Mouse (Mus musculus): ENCODE measurements around the gene Calr. TPM values are rescaled to one million over a fixed set of nuclear protein-coding genes. Genes with fewer than 3 reads are reported as not detected.

The Calr gene
- total RNA-seq, 2 experiments from 2014 or later: 569 to 727 TPM

Small RNA genes lying within 50 kb of the gene (microRNA-seq; reads per million reads assigned to microRNA genes)
- gene Mir7069: 4.2 reads per million, percentile 12 among the genes with 10 or more reads in this experiment

Other genes starting within 250 kb of the Calr start
- 10 to 100 TPM; 33.9 to 37.4 TPM for gene Ier2, start 184.1 kb downstream of the Calr start, total RNA-seq (2021)
- 10 to 100 TPM; 63.8 to 83.7 TPM for gene Trmt1, start 160.6 kb downstream of the Calr start, total RNA-seq (2021)
- gene Nacc1, start 159.1 kb downstream of the Calr start, total RNA-seq (2021): 10 to 100 TPM; 73.9 to 80.0 TPM
- gene Lyl1, start 145.5 kb downstream of the Calr start, total RNA-seq (2021): 1 to 10 TPM; 2.5 to 2.9 TPM
- under 1 TPM in 1 of 2 experiments, not detected in 1; 0.46 TPM for gene G430095P16Rik, start 123.9 kb downstream of the Calr start, total RNA-seq (2021)
- 100 to 1,000 TPM in 1 of 2 experiments, 10 to 100 TPM in 1; 99.9 to 108 TPM for gene Nfix, start 46.6 kb downstream of the Calr start, total RNA-seq (2021)
- gene Dand5, start 24.1 kb downstream of the Calr start, total RNA-seq (2021): 1 to 10 TPM; 9.1 to 10.0 TPM
- 10 to 100 TPM; 63.3 to 70.5 TPM for gene Gadd45gip1, start 15.4 kb downstream of the Calr start, total RNA-seq (2021)
- gene Rad23a, start 6.3 kb downstream of the Calr start, total RNA-seq (2021): 100 to 1,000 TPM; 116 to 119 TPM
- gene Farsa, start 10.1 kb upstream of the Calr start, total RNA-seq (2021): 10 to 100 TPM; 62.1 to 69.2 TPM
- gene Syce2, start 25.2 kb upstream of the Calr start, total RNA-seq (2021): 10 to 100 TPM in 1 of 2 experiments, 1 to 10 TPM in 1; 8.7 to 11.5 TPM
- gene Gcdh, start 47.0 kb upstream of the Calr start, total RNA-seq (2021): 10 to 100 TPM; 41.9 to 53.8 TPM
- under 1 TPM in 1 of 2 experiments, not detected in 1; 0.20 TPM for gene Klf1, start 55.0 kb upstream of the Calr start, total RNA-seq (2021)
- gene Dnase2a, start 61.6 kb upstream of the Calr start, total RNA-seq (2021): 10 to 100 TPM in 1 of 2 experiments, 1 to 10 TPM in 1; 9.5 to 10.3 TPM
- gene Mast1, start 90.4 kb upstream of the Calr start, total RNA-seq (2021): 1 to 10 TPM; 1.0 to 1.3 TPM
- not detected for gene Rtbdn, start 100.1 kb upstream of the Calr start, total RNA-seq (2021)
- 1 to 10 TPM in 1 of 2 experiments, not detected in 1; 1.5 TPM for gene Gm49661, start 122.5 kb upstream of the Calr start, total RNA-seq (2021)
- gene Prdx2, start 122.7 kb upstream of the Calr start, total RNA-seq (2021): 100 to 1,000 TPM; 651 to 659 TPM
- gene Rnaseh2a, start 122.8 kb upstream of the Calr start, total RNA-seq (2021): 100 to 1,000 TPM; 109 to 136 TPM
- gene Junb, start 131.8 kb upstream of the Calr start, total RNA-seq (2021): 100 to 1,000 TPM in 1 of 2 experiments, 10 to 100 TPM in 1; 71.5 to 139 TPM
- gene Hook2, start 143.7 kb upstream of the Calr start, total RNA-seq (2021): 1 to 10 TPM; 7.0 to 8.2 TPM
- gene Best2, start 167.6 kb upstream of the Calr start, total RNA-seq (2021): not detected
- 10 to 100 TPM; 91.0 to 93.4 TPM for gene Asna1, start 178.3 kb upstream of the Calr start, total RNA-seq (2021)
- 100 to 1,000 TPM; 157 to 178 TPM for gene Trir, start 179.9 kb upstream of the Calr start, total RNA-seq (2021)
- 10 to 100 TPM; 76.4 to 88.2 TPM for gene Tnpo2, start 190.0 kb upstream of the Calr start, total RNA-seq (2021)
- 10 to 100 TPM; 13.0 to 20.5 TPM for gene Fbxw9, start 213.1 kb upstream of the Calr start, total RNA-seq (2021)
- gene Gm5741, start 221.0 kb upstream of the Calr start, total RNA-seq (2021): 1 to 10 TPM in 1 of 2 experiments, not detected in 1; 1.2 TPM
- gene Dhps, start 224.8 kb upstream of the Calr start, total RNA-seq (2021): 10 to 100 TPM; 32.2 to 32.7 TPM
- gene Wdr83os, start 233.8 kb upstream of the Calr start, total RNA-seq (2021): 10 to 100 TPM; 69.1 to 79.6 TPM
- gene Wdr83, start 234.4 kb upstream of the Calr start, total RNA-seq (2021): 10 to 100 TPM; 20.5 to 25.5 TPM
- gene Man2b1, start 236.3 kb upstream of the Calr start, total RNA-seq (2021): 10 to 100 TPM; 38.1 to 45.5 TPM